Comparison of ENCODE assay signal across 38 mouse cellular contexts in the genomic region with DNA sequence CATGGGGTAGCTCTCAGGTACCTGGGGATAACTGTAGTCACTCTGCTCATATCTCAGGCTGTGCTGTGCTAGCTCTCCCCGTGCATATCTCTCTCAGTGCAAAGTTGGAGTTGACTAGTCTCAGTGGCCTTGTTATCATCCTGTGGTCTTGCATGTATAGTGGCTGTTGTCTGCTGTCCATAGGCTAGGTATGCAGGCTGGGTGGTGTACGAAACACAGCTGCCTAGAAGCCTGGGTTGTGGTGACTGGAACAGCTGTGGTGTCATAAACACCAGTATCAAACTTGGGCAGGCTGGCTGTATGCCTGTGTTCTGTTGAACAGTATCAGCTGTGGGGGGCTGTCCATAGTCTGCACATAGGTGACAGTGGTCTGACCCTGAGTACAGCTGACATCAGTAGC. TPM values are rescaled to one million over a fixed set of nuclear protein-coding genes. Genes with fewer than 3 reads are reported as not detected.
DNase-seq lines count a peak whose midpoint lies in the region; ATAC-seq and TF ChIP-seq lines count a peak whose summit lies in the region.
"Had no signal": no experiment of that assay in that cellular context is flagged by ENCODE, and none has a peak within 500 bp of the region (broad histone marks: within the 10 kb centered on the region; RNA-seq: fewer than 3 reads in every experiment).

No protein-coding gene starts in this region.

- H3K27me3 ChIP-seq in heart, embryonic 10.5 days (ENCODE audit: insufficient read depth, poor library complexity, severe bottlenecking), result no peaks in the 10 kb centered on the region
- H3K27me3 ChIP-seq in lung, embryonic 16.5 days (ENCODE audit: control insufficient read depth, insufficient read depth, low read depth, low read length), result no peaks in the 10 kb centered on the region
- no peaks in the 10 kb centered on the region for H3K27me3 ChIP-seq in lung, postnatal 0 days (replicated peaks; ENCODE audit: insufficient read depth, low read length)
- H3K27me3 ChIP-seq in liver, embryonic 16.5 days (ENCODE audit: control insufficient read depth, insufficient read depth, low read depth, low read length), result no peaks in the 10 kb centered on the region
- H3K27me3 ChIP-seq: embryonic facial prominence, embryonic 15.5 days; forebrain, embryonic 12.5 days; kidney, embryonic 15.5 days; limb, embryonic 15.5 days; neural tube, embryonic 12.5 days had no signal

- 63% methylated on average over 2 of the region's 2 CpGs for WGBS in heart, embryonic 10.5 days
- 66% methylated on average over 2 of the region's 2 CpGs for WGBS in lung, embryonic 16.5 days
- WGBS in lung, postnatal 0 days, result 61% methylated on average over 2 of the region's 2 CpGs
- WGBS in liver, embryonic 16.5 days (ENCODE audit: insufficient replicate concordance), result 25% methylated on average over 2 of the region's 2 CpGs

- no peaks in the 10 kb centered on the region; the same call in 1 of the 2 replicates for H3K4me1 ChIP-seq in heart, embryonic 10.5 days
- H3K4me1 ChIP-seq in lung, embryonic 16.5 days (replicated peaks; ENCODE audit: control insufficient read depth, insufficient read depth, low read length), result peaks cover 3% of the 10 kb centered on the region
- H3K4me1 ChIP-seq in lung, postnatal 0 days (ENCODE audit: insufficient read depth, low read depth, low read length), result no peaks in the 10 kb centered on the region
- H3K4me1 ChIP-seq in liver, embryonic 16.5 days (ENCODE audit: control insufficient read depth, low read depth, low read length), result peaks cover 3% of the 10 kb centered on the region
- H3K4me1 ChIP-seq: forebrain, embryonic 12.5 days; kidney, embryonic 15.5 days; neural tube, embryonic 12.5 days had no signal

- ATAC-seq in lung, embryonic 16.5 days (ENCODE audit: low read depth), result peak; percentile 28; the same call in 1 of the 2 replicates
- no peak for ATAC-seq in lung, postnatal 0 days
- 0 out of 2 replicates have a peak, but pooled peaks have one; percentile 21 for ATAC-seq in liver, embryonic 16.5 days (ENCODE audit: low read depth)
- ATAC-seq: CD4-positive, CD25-positive, alpha-beta regulatory T cell, adult 4 months; hindbrain, embryonic 16.5 days; midbrain, embryonic 16.5 days had no signal

- no peak overlapping the region for H3K4me2 ChIP-seq in lung, embryonic 16.5 days (ENCODE audit: low read depth, low read length)
- H3K4me2 ChIP-seq in lung, postnatal 0 days (replicated peaks; ENCODE audit: low read depth, low read length), result no peak overlapping the region
- H3K4me2 ChIP-seq in liver, embryonic 16.5 days (ENCODE audit: low read depth, low read length), result no peak overlapping the region
- H3K4me2 ChIP-seq: embryonic facial prominence, embryonic 15.5 days; forebrain, embryonic 12.5 days; kidney, embryonic 15.5 days; limb, embryonic 15.5 days; midbrain, embryonic 11.5 days; neural tube, embryonic 12.5 days had no signal

- H3K36me3 ChIP-seq in heart, embryonic 10.5 days, result no peaks in the 10 kb centered on the region
- no peaks in the 10 kb centered on the region for H3K36me3 ChIP-seq in lung, embryonic 16.5 days (ENCODE audit: control insufficient read depth, insufficient read depth, low read length)
- no peaks in the 10 kb centered on the region for H3K36me3 ChIP-seq in lung, postnatal 0 days (ENCODE audit: insufficient read depth, low read length)
- no peaks in the 10 kb centered on the region for H3K36me3 ChIP-seq in liver, embryonic 16.5 days (ENCODE audit: control insufficient read depth, insufficient read depth)
- H3K36me3 ChIP-seq: embryonic facial prominence, embryonic 15.5 days; forebrain, embryonic 12.5 days; kidney, embryonic 15.5 days; limb, embryonic 15.5 days; neural tube, embryonic 12.5 days had no signal

- DNase-seq in heart, embryonic 10.5 days (ENCODE audit: low spot score), result peak; percentile 72
- no peak for DNase-seq in heart, postnatal 4 days
- no peak for DNase-seq in lung, postnatal 0 days (ENCODE audit: low spot score)
- no peak for DNase-seq in thymus, postnatal 14 days
- no peak for DNase-seq in gastrocnemius, postnatal 4 days (ENCODE audit: low spot score in 2 of 2)
- DNase-seq: adrenal gland, postnatal 14 days; cerebellum, adult 11 months; cerebellum, adult 9-10 months; cerebellum, postnatal 36 days; gastrocnemius, postnatal 25 days; heart, postnatal 14 days; kidney, adult 18-20 months; kidney, postnatal 25 days; lung, postnatal 10 days; right cerebral cortex, postnatal 4 days; thymus, adult 2 months; thymus, postnatal 4 days had no signal

- TF ChIP-seq EP300 in lung, postnatal 0 days (IDR thresholded peaks at IDR 0.05), result no peak

- no peaks in the 10 kb centered on the region for H3K9me3 ChIP-seq in heart, embryonic 10.5 days
- no peaks in the 10 kb centered on the region for H3K9me3 ChIP-seq in lung, embryonic 16.5 days (ENCODE audit: control insufficient read depth, low read length)
- no peaks in the 10 kb centered on the region for H3K9me3 ChIP-seq in lung, postnatal 0 days (ENCODE audit: low read length)
- no peaks in the 10 kb centered on the region for H3K9me3 ChIP-seq in liver, embryonic 16.5 days (replicated peaks; ENCODE audit: control insufficient read depth, low read length)
- H3K9me3 ChIP-seq: embryonic facial prominence, embryonic 15.5 days; forebrain, embryonic 12.5 days; kidney, embryonic 15.5 days; limb, embryonic 15.5 days; neural tube, embryonic 12.5 days had no signal

- H3K4me3 ChIP-seq in heart, embryonic 10.5 days, result no peak overlapping the region
- H3K4me3 ChIP-seq in lung, embryonic 16.5 days (ENCODE audit: low read length), result no peak overlapping the region
- no peak overlapping the region for H3K4me3 ChIP-seq in lung, postnatal 0 days (ENCODE audit: low read depth, low read length)
- no peak overlapping the region for H3K4me3 ChIP-seq in liver, embryonic 16.5 days (ENCODE audit: low read depth, low read length)
- H3K4me3 ChIP-seq: embryonic facial prominence, embryonic 15.5 days; forebrain, embryonic 12.5 days; kidney, embryonic 15.5 days; left cerebral cortex, adult 2 months; limb, embryonic 15.5 days; neural tube, embryonic 12.5 days had no signal

- H3K27ac ChIP-seq in heart, embryonic 10.5 days, result no peak overlapping the region
- H3K27ac ChIP-seq in lung, embryonic 16.5 days (ENCODE audit: low read length), result no peak overlapping the region
- no peak overlapping the region for H3K27ac ChIP-seq in lung, postnatal 0 days (ENCODE audit: low read length)
- no peak overlapping the region for H3K27ac ChIP-seq in liver, embryonic 16.5 days (ENCODE audit: low read length)
- H3K27ac ChIP-seq: embryonic facial prominence, embryonic 15.5 days; forebrain, embryonic 12.5 days; kidney, embryonic 15.5 days; left cerebral cortex, adult 2 months; limb, embryonic 15.5 days; neural tube, embryonic 12.5 days had no signal

- no peak overlapping the region for H3K9ac ChIP-seq in lung, embryonic 16.5 days (ENCODE audit: low read length)
- H3K9ac ChIP-seq in lung, postnatal 0 days (replicated peaks; ENCODE audit: low read depth), result no peak overlapping the region
- H3K9ac ChIP-seq in liver, embryonic 16.5 days (ENCODE audit: low read depth, low read length), result no peak overlapping the region
- H3K9ac ChIP-seq: embryonic facial prominence, embryonic 15.5 days; forebrain, embryonic 12.5 days; kidney, embryonic 15.5 days; limb, embryonic 15.5 days; neural tube, embryonic 12.5 days had no signal

- TF ChIP-seq CTCF in lung, postnatal 0 days (IDR thresholded peaks at IDR 0.05), result no peak

RNA-seq across cellular contexts. Expression of a gene that starts 7.2 kb away (rescaled TPM):
- not detected in 2 replicates for polyA plus RNA-seq in heart, embryonic 10.5 days (2016; fragmentation: Nextera tagmentation; extraction: Ambion mirVana)
- total RNA-seq in heart, postnatal 4 days (2021), result not detected
- not detected in 2 replicates for polyA plus RNA-seq in lung, embryonic 16.5 days (2015; fragmentation: Nextera tagmentation; extraction: Ambion mirVana)
- polyA plus RNA-seq in lung, postnatal 0 days (2015; fragmentation: Nextera tagmentation; extraction: Ambion mirVana), result not detected in 2 replicates
- not detected in 2 replicates for polyA plus RNA-seq in liver, embryonic 16.5 days (2015; fragmentation: Nextera tagmentation; extraction: Ambion mirVana)
- total RNA-seq in gastrocnemius, postnatal 4 days (2021), result not detected
- total RNA-seq: adrenal gland, postnatal 14 days; gastrocnemius, adult 18-20 months; gastrocnemius, postnatal 25 days; heart, adult 8-10 months; heart, postnatal 14 days; layer of hippocampus, adult 18-20 months; layer of hippocampus, postnatal 14 days; left cerebral cortex, adult 2 months; left cerebral cortex, postnatal 25 days had no signal
- polyA plus RNA-seq: CD4-positive, CD25-positive, alpha-beta regulatory T cell, adult 4 months; embryonic facial prominence, embryonic 15.5 days; forebrain, embryonic 12.5 days; heart, embryonic 14.5 days; hindbrain, embryonic 11.5 days; hindbrain, embryonic 16.5 days; intestine, embryonic 14.5 days; kidney, embryonic 15.5 days; limb, embryonic 15.5 days; midbrain, embryonic 11.5 days; midbrain, embryonic 16.5 days; neural tube, embryonic 12.5 days; spleen, adult 2 months; thymus, adult 2 months had no signal
